8 mouse cellular contexts compared by ENCODE assay signal in the genomic region with DNA sequence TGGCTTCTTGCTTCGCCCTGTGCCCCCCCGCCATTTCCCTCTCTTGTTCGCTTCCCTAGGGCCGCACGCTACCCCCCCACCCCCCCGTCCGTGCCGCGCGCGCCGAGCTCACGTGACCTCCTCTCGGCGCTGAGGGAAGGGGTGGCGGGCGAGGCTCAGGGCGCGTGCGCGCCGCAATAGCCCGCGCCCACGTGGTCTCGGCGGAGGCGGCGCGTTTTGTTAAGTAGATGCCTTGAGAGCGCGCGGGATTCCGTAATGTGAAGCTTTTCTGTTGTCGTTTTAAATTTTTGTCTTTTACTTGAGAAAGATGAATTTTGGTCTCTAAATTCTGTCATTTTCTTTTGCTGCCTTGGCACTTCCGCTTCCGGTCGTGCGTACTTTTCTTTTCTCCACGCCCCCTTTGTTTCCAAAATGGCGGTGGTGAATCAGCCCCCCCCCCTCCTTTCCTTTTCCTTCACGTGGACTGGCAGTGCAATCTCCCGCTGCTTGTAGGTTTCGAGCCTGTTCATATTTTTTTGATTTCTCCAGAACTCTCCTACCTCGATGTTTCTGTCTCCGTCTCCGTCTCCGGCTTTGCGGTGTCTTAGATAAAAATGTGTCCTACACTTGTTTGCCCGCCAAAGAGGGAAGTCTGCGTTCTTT. TPM values are rescaled to one million over a fixed set of nuclear protein-coding genes. Genes with fewer than 3 reads are reported as not detected.
DNase-seq lines count a peak whose midpoint lies in the region; ATAC-seq and TF ChIP-seq lines count a peak whose summit lies in the region.

No protein-coding gene starts in this region.

- peak overlapping the region; percentile 98 for H3K27ac ChIP-seq in forebrain, embryonic 14.5 days (ENCODE audit: low read depth, low read length)
- peak overlapping the region; percentile 99 for H3K27ac ChIP-seq in kidney, embryonic 14.5 days (ENCODE audit: low read depth, low read length)
- H3K27ac ChIP-seq in small intestine, adult 2 months (ENCODE audit: insufficient read depth, low read depth, low read length) = peak overlapping the region; percentile 77

- peak overlapping the region; percentile 93 for H3K9ac ChIP-seq in forebrain, embryonic 14.5 days (ENCODE audit: low read length)
- H3K9ac ChIP-seq in kidney, embryonic 14.5 days (ENCODE audit: low read depth, low read length) = peak overlapping the region; percentile 89

- peak; percentile 89 for DNase-seq in thymus, postnatal 0 days (ENCODE audit: low spot score)
- no peak for DNase-seq in thymus, postnatal 25 days
- peak; percentile 85 for DNase-seq in adipocyte (ENCODE audit: low spot score)
- DNase-seq in forebrain, embryonic 14.5 days (ENCODE audit: low spot score) = peak; percentile 94
- peak; percentile 65 for DNase-seq in lung, postnatal 25 days (ENCODE audit: low spot score)
- DNase-seq in layer of hippocampus, adult 11-12 months (ENCODE audit: low spot score) = no peak

- peaks cover 19% of the 10 kb centered on the region for H3K4me1 ChIP-seq in forebrain, embryonic 14.5 days (ENCODE audit: control insufficient read depth, insufficient read depth, low read length)
- H3K4me1 ChIP-seq in kidney, embryonic 14.5 days (ENCODE audit: control insufficient read depth, insufficient read depth, low read length) = peaks cover 22% of the 10 kb centered on the region
- H3K4me1 ChIP-seq in small intestine, adult 2 months (ENCODE audit: control insufficient read depth, insufficient read depth, insufficient read length, low read length) = peaks cover 10% of the 10 kb centered on the region

- no peaks in the 10 kb centered on the region for H3K9me3 ChIP-seq in forebrain, embryonic 14.5 days (replicated peaks; ENCODE audit: control insufficient read depth, low read length)
- no peaks in the 10 kb centered on the region for H3K9me3 ChIP-seq in kidney, embryonic 14.5 days (ENCODE audit: control insufficient read depth, low read length)

- peak overlapping the region; percentile 73 for H3K4me2 ChIP-seq in forebrain, embryonic 14.5 days (ENCODE audit: low read length)
- peak overlapping the region; percentile 73 for H3K4me2 ChIP-seq in kidney, embryonic 14.5 days (replicated peaks; ENCODE audit: low read depth, low read length)

- H3K27me3 ChIP-seq in forebrain, embryonic 14.5 days (replicated peaks; ENCODE audit: control insufficient read depth, insufficient read depth, low read length) = peaks cover 7% of the 10 kb centered on the region; the same call in 1 of the 2 replicates
- H3K27me3 ChIP-seq in kidney, embryonic 14.5 days (ENCODE audit: control insufficient read depth, insufficient read depth, low read length) = no peaks in the 10 kb centered on the region
- peaks cover 3% of the 10 kb centered on the region; the same call in 1 of the 2 replicates for H3K27me3 ChIP-seq in small intestine, adult 2 months (ENCODE audit: control insufficient read depth, insufficient read depth, low read length)

- peak overlapping the region; percentile 77 for H3K4me3 ChIP-seq in forebrain, embryonic 14.5 days (ENCODE audit: low read depth, low read length)
- H3K4me3 ChIP-seq in kidney, embryonic 14.5 days (ENCODE audit: low read length) = peak overlapping the region; percentile 82
- peak overlapping the region; percentile 90 for H3K4me3 ChIP-seq in small intestine, adult 2 months (ENCODE audit: low read depth, low read length)

- no peak for TF ChIP-seq POLR2A in small intestine, adult 2 months (IDR thresholded peaks at IDR 0.05; ENCODE audit: low read depth, low read length)

- peaks cover 19% of the 10 kb centered on the region for H3K36me3 ChIP-seq in forebrain, embryonic 14.5 days (ENCODE audit: control insufficient read depth, insufficient read depth, low read length)
- peaks cover 20% of the 10 kb centered on the region for H3K36me3 ChIP-seq in kidney, embryonic 14.5 days (ENCODE audit: control insufficient read depth, insufficient read depth, low read length)
- H3K36me3 ChIP-seq in small intestine, adult 2 months (ENCODE audit: control insufficient read depth, insufficient read depth, low read length) = peaks cover 14% of the 10 kb centered on the region

- under 1% methylated on average over 45 of the region's 51 CpGs for WGBS in forebrain, embryonic 14.5 days
- under 1% methylated on average over 51 of the region's 51 CpGs for WGBS in kidney, embryonic 14.5 days
- under 1% methylated on average over 50 of the region's 51 CpGs for WGBS in small intestine, adult 2 months

- no peak for TF ChIP-seq CTCF in small intestine, adult 2 months (IDR thresholded peaks at IDR 0.05; ENCODE audit: extremely low read depth, insufficient read length, insufficient replicate concordance, low read depth, low read length)

- peak; percentile 45 for ATAC-seq in forebrain, embryonic 14.5 days
- ATAC-seq in kidney, embryonic 14.5 days (ENCODE audit: low FRiP score, low TSS enrichment) = peak; percentile 44

RNA-seq across cellular contexts. Expression of a gene that starts 0.5 kb away (rescaled TPM):
- polyA plus RNA-seq in thymus, postnatal 0 days (2015; fragmentation: Nextera tagmentation; extraction: Ambion mirVana) = 131 and 138 TPM in 2 replicates
- polyA plus RNA-seq in forebrain, embryonic 14.5 days (2014; fragmentation: Nextera tagmentation; extraction: Ambion mirVana) = 124 and 133 TPM in 2 replicates
- polyA plus RNA-seq in kidney, embryonic 14.5 days (2014; fragmentation: Nextera tagmentation; extraction: Ambion mirVana) = 120 and 148 TPM in 2 replicates
- 76.6 and 150 TPM in 2 replicates for polyA plus RNA-seq in small intestine, adult 2 months (2012; rRNA removed)

RNA-seq across cellular contexts. Expression of a gene that starts 11.1 kb away (rescaled TPM):
- 15.2 and 15.4 TPM in 2 replicates for polyA plus RNA-seq in thymus, postnatal 0 days (2015; fragmentation: Nextera tagmentation; extraction: Ambion mirVana)
- 54.5 and 64.9 TPM in 2 replicates for polyA plus RNA-seq in forebrain, embryonic 14.5 days (2014; fragmentation: Nextera tagmentation; extraction: Ambion mirVana)
- 43.6 and 56.2 TPM in 2 replicates for polyA plus RNA-seq in kidney, embryonic 14.5 days (2014; fragmentation: Nextera tagmentation; extraction: Ambion mirVana)
- 12.2 and 17.6 TPM in 2 replicates for polyA plus RNA-seq in small intestine, adult 2 months (2012; rRNA removed)

RNA-seq across cellular contexts. Expression of a gene that starts 17.6 kb away (rescaled TPM):
- 42.6 and 44.8 TPM in 2 replicates for polyA plus RNA-seq in thymus, postnatal 0 days (2015; fragmentation: Nextera tagmentation; extraction: Ambion mirVana)
- 71.3 and 89.0 TPM in 2 replicates for polyA plus RNA-seq in forebrain, embryonic 14.5 days (2014; fragmentation: Nextera tagmentation; extraction: Ambion mirVana)
- 53.2 and 63.8 TPM in 2 replicates for polyA plus RNA-seq in kidney, embryonic 14.5 days (2014; fragmentation: Nextera tagmentation; extraction: Ambion mirVana)
- polyA plus RNA-seq in small intestine, adult 2 months (2012; rRNA removed) = 240 and 483 TPM in 2 replicates

RNA-seq across cellular contexts. Expression of a gene that starts 24.2 kb away (rescaled TPM):
- polyA plus RNA-seq in thymus, postnatal 0 days (2015; fragmentation: Nextera tagmentation; extraction: Ambion mirVana) = 3.8 and 4.4 TPM in 2 replicates
- polyA plus RNA-seq in forebrain, embryonic 14.5 days (2014; fragmentation: Nextera tagmentation; extraction: Ambion mirVana) = 6.2 and 6.3 TPM in 2 replicates
- 3.8 and 5.0 TPM in 2 replicates for polyA plus RNA-seq in kidney, embryonic 14.5 days (2014; fragmentation: Nextera tagmentation; extraction: Ambion mirVana)
- polyA plus RNA-seq in small intestine, adult 2 months (2012; rRNA removed) = 3.2 and 7.7 TPM in 2 replicates

RNA-seq across cellular contexts. Expression of a gene that starts 28.6 kb away (rescaled TPM):
- polyA plus RNA-seq in thymus, postnatal 0 days (2015; fragmentation: Nextera tagmentation; extraction: Ambion mirVana) = not detected in 2 replicates
- not detected in 2 replicates for polyA plus RNA-seq in forebrain, embryonic 14.5 days (2014; fragmentation: Nextera tagmentation; extraction: Ambion mirVana)
- polyA plus RNA-seq in kidney, embryonic 14.5 days (2014; fragmentation: Nextera tagmentation; extraction: Ambion mirVana) = not detected in 2 replicates
- polyA plus RNA-seq in small intestine, adult 2 months (2012; rRNA removed) = not detected in 2 replicates

Comparison
In these comparisons a context has a peak if more than half of its experiments do, and no peak if none do; other contexts are left out.
1. DNase-seq: peak in thymus, postnatal 0 days (single experiment), adipocyte (single experiment), forebrain, embryonic 14.5 days (single experiment) and lung, postnatal 25 days (single experiment); none in thymus, postnatal 25 days (single experiment) and layer of hippocampus, adult 11-12 months (single experiment).
2. Peak in every context shown above with its lines, with median percentiles within 50 percentile points of each other: H3K27ac ChIP-seq and H3K4me3 ChIP-seq.